Mouse (Mus musculus) left cerebral cortex, adult 18-20 months (tissue): ENCODE measurements around the gene Tppp3. TPM values are rescaled to one million over a fixed set of nuclear protein-coding genes. Genes with fewer than 3 reads are reported as not detected.

Source experiments
- DNase-seq, 2 experiments: peaks; one replicate each; pipeline ENCODE4 v3.0.0; 2021 to 2022; ENCODE audit warnings: low spot score in 2 of 2, mixed read lengths in 1 of 2
- total RNA-seq, 2 experiments: library from RNA; stranded (reverse); gene quantifications; 2 replicates each; pipeline ENCODE4 v1.2.3; 2021

Tppp3 gene
- total RNA-seq, 2 experiments from 2014 or later = 47.0 to 48.3 TPM

GRCm38 (mm10) chr8:105434136-105434535 is 37.2 kb downstream of the Tppp3 start:
- DNase-seq = no peak

- DNase-seq = no peak
These were observed 37.8 kb downstream of the Tppp3 start for GRCm38 (mm10) chr8:105433511-105433910.

GRCm38 (mm10) chr8:105433021-105433420 is 38.3 kb downstream of the Tppp3 start:
- DNase-seq = no peak

- DNase-seq = no peak
These were observed 39.4 kb downstream of the Tppp3 start for GRCm38 (mm10) chr8:105431743-105432515.

- no peak for DNase-seq
These were observed 44.4 kb downstream of the Tppp3 start for GRCm38 (mm10) chr8:105426878-105427277.

GRCm38 (mm10) chr8:105422006-105422405 is 49.3 kb downstream of the Tppp3 start:
- DNase-seq = no peak

- DNase-seq = no peak
These were observed 51.5 kb downstream of the Tppp3 start for GRCm38 (mm10) chr8:105419800-105420199.

GRCm38 (mm10) chr8:105418992-105419391 is 52.3 kb downstream of the Tppp3 start:
- DNase-seq = no peak

Other genes starting within 250 kb of the Tppp3 start
- 10 to 100 TPM; 37.0 to 40.0 TPM for gene D230025D16Rik, start 246.4 kb downstream of the Tppp3 start, total RNA-seq
- 1 to 10 TPM; 3.0 to 3.5 TPM for gene B3gnt9, start 216.4 kb downstream of the Tppp3 start, total RNA-seq
- 1 to 10 TPM; 7.6 to 8.9 TPM for gene Tradd, start 206.9 kb downstream of the Tppp3 start, total RNA-seq
- gene Fbxl8, start 206.9 kb downstream of the Tppp3 start, total RNA-seq = 1 to 10 TPM; 1.1 to 1.6 TPM
- gene Hsf4, start 201.7 kb downstream of the Tppp3 start, total RNA-seq = 10 to 100 TPM; 25.6 to 26.5 TPM
- gene Nol3, start 195.4 kb downstream of the Tppp3 start, total RNA-seq = 10 to 100 TPM in 1 of 2 experiments, 1 to 10 TPM in 1; 9.4 to 10.8 TPM
- gene 4931428F04Rik, start 181.7 kb downstream of the Tppp3 start, total RNA-seq = 10 to 100 TPM; 22.3 to 27.9 TPM
- gene Exoc3l, start 175.4 kb downstream of the Tppp3 start, total RNA-seq = 1 to 10 TPM; 1.6 TPM
- 10 to 100 TPM; 37.6 to 39.1 TPM for gene E2f4, start 173.9 kb downstream of the Tppp3 start, total RNA-seq
- 1 to 10 TPM; 1.4 to 1.8 TPM for gene Elmo3, start 165.9 kb downstream of the Tppp3 start, total RNA-seq
- gene Lrrc29, start 145.2 kb downstream of the Tppp3 start, total RNA-seq = 1 to 10 TPM; 4.5 to 4.8 TPM
- gene Tmem208, start 145.2 kb downstream of the Tppp3 start, total RNA-seq = 10 to 100 TPM; 37.1 to 37.4 TPM
- 1 to 10 TPM; 3.1 to 3.3 TPM for gene Fhod1, start 123.6 kb downstream of the Tppp3 start, total RNA-seq
- gene Slc9a5, start 122.7 kb downstream of the Tppp3 start, total RNA-seq = 10 to 100 TPM; 31.1 to 35.6 TPM
- gene Plekhg4, start 98.3 kb downstream of the Tppp3 start, total RNA-seq = 1 to 10 TPM; 2.1 to 2.2 TPM
- not detected for gene Kctd19, start 58.0 kb downstream of the Tppp3 start, total RNA-seq
- under 1 TPM; 0.19 to 0.42 TPM for gene Lrrc36, start 58.0 kb downstream of the Tppp3 start, total RNA-seq
- 10 to 100 TPM; 41.8 to 42.5 TPM for gene Zdhhc1, start 25.4 kb upstream of the Tppp3 start, total RNA-seq
- gene Hsd11b2, start 47.2 kb upstream of the Tppp3 start, total RNA-seq = not detected
- gene Atp6v0d1, start 94.5 kb upstream of the Tppp3 start, total RNA-seq = 100 to 1,000 TPM; 306 to 326 TPM
- 10 to 100 TPM; 70.6 to 84.6 TPM for gene Ripor1, start 133.7 kb upstream of the Tppp3 start, total RNA-seq
- gene Ctcf, start 165.0 kb upstream of the Tppp3 start, total RNA-seq = 10 to 100 TPM; 68.0 to 68.4 TPM
- gene Agrp, start 165.9 kb upstream of the Tppp3 start, total RNA-seq = not detected
- gene Carmil2, start 214.7 kb upstream of the Tppp3 start, total RNA-seq = 10 to 100 TPM; 60.0 to 64.6 TPM
- 10 to 100 TPM; 53.7 to 57.3 TPM for gene Acd, start 229.6 kb upstream of the Tppp3 start, total RNA-seq
- 10 to 100 TPM; 41.2 to 46.1 TPM for gene Pard6a, start 229.6 kb upstream of the Tppp3 start, total RNA-seq
- gene 4933405L10Rik, start 236.1 kb upstream of the Tppp3 start, total RNA-seq = under 1 TPM in 1 of 2 experiments, not detected in 1; 0.49 TPM
- gene Enkd1, start 236.7 kb upstream of the Tppp3 start, total RNA-seq = 10 to 100 TPM in 1 of 2 experiments, 1 to 10 TPM in 1; 9.5 to 11.2 TPM